Mouse (Mus musculus) CD4-positive naive resting alpha-beta T cell, adult 76 days (primary cell): ENCODE results near the gene Map3k13. TPM values are rescaled to one million over a fixed set of nuclear protein-coding genes. Genes with fewer than 3 reads are reported as not detected.

Experiments used
- total RNA-seq: library from RNA; stranded (reverse); gene quantifications from one replicate; pipeline ENCODE4 v1.2.4, GENCODE M21; 2023

Map3k13 gene
- total RNA-seq, result 1.00 TPM

GRCm38 (mm10) chr16:21793875-21794696, at the start of gene Map3k13:
Gene Map3k13 (plus strand): TSS chr16:21794346.

GRCm38 (mm10) chr16:21787516-21788353, 6.4 kb upstream of the Map3k13 start, which contains the start of gene Ehhadh:
Gene Ehhadh (minus strand): TSS chr16:21787807.

DNA sequence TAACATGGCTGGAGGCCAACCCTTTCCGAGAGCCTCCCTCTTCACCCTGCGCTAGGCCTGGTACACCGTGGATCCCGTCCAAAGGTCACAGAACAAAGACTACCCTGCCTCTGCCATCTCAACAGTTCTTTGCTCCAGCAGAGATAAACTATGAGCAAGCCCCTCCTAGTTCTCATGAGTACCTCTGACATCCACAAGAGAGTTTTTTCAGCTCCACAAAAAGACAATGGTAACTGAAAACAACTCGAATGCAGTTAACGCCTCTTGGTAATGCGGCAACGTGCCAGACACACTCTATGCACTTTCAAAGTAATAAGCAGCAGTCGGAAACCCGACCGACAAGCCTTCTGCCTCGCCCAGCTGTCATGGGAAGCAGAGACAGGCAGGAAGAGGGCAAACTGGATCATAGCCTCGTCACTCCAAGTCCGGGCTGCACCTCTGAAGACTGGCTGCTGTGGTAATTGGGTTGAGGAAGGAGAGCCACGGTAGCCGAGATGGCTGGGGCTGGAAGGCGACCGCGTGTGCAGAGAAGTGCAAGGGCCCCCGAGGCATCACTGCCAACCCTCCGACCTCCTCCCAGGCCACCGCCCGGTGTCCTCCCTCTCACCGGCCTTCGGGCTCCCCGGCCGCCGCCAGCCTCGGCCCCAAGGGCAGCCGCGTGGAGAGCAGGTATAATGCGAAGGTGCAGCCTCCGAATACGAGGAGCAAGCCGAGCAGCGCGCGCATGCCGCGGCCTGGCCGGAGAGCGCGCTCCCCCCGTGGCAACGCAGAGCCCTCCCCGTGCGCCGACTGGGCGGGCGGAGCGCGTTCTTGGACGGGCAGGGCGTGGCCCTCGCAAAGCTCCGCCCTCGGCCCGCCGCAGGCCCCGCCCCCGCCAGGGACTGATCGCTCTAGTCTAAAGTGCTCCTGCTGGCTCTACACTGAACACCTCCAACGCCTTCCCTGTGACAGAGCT, 152.9 kb downstream of the Map3k13 start, which contains the start of gene Tmem41a:
Gene Tmem41a (minus strand): TSS at position 792 of the 955 bp plus-strand sequence.

Other genes starting within 250 kb of the Map3k13 start
- 7.4 TPM for gene 2510009E07Rik, start 99.7 kb upstream of the Map3k13 start, total RNA-seq
- 6.1 TPM for gene Ehhadh, start 6.5 kb upstream of the Map3k13 start, total RNA-seq
- 7.0 TPM for gene Tmem41a, start 153.2 kb downstream of the Map3k13 start, total RNA-seq
- gene Liph, start 201.3 kb downstream of the Map3k13 start, total RNA-seq, result not detected
- gene Senp2, start 215.1 kb downstream of the Map3k13 start, total RNA-seq, result 116 TPM